Mouse (Mus musculus) kidney, embryonic 16.5 days (tissue): ENCODE measurements around the gene Nup153. TPM values are rescaled to one million over a fixed set of nuclear protein-coding genes. Genes with fewer than 3 reads are reported as not detected.

Source experiments
- ATAC-seq: fragments of 200-750 bp; cut with Nextera tagmentation; 2 replicates; pipeline ENCODE4 v1.8.0; 2017; ENCODE audit warnings: moderate TSS enrichment; ENCODE audit not compliant: low FRiP score, low TSS enrichment
- H3K27ac ChIP-seq: fragments of 300-500 bp; sonication (generic); 2 replicates; pipeline ENCODE4 v1.5.1; 2014; ENCODE audit warnings: low read length
- H3K27me3 ChIP-seq: fragments of 300-500 bp; sonication (generic); 2 replicates; pipeline ENCODE4 v1.6.1; 2014; ENCODE audit warnings: low read length, control low read depth, mixed read lengths; ENCODE audit not compliant: insufficient read depth
- H3K36me3 ChIP-seq: fragments of 300-500 bp; sonication (generic); 2 replicates; pipeline ENCODE4 v1.6.1; 2014; ENCODE audit warnings: low read length, control low read depth, mixed read lengths; ENCODE audit not compliant: insufficient read depth
- H3K4me1 ChIP-seq: fragments of 300-500 bp; sonication (generic); 2 replicates; pipeline ENCODE4 v1.6.1; 2014; ENCODE audit warnings: low read length, control low read depth, mixed read lengths; ENCODE audit not compliant: insufficient read depth
- H3K4me2 ChIP-seq: fragments of 300-500 bp; sonication (generic); replicated peaks from 2 replicates; pipeline ENCODE4 v1.6.1; 2014; ENCODE audit warnings: low read depth, low read length
- H3K4me3 ChIP-seq: fragments of 300-500 bp; sonication (generic); 2 replicates; pipeline ENCODE4 v1.5.1; 2014; ENCODE audit warnings: mild to moderate bottlenecking, low read length
- H3K9ac ChIP-seq: fragments of 300-500 bp; sonication (generic); replicated peaks from 2 replicates; pipeline ENCODE4 v1.6.1; 2014; ENCODE audit warnings: low read length
- H3K9me3 ChIP-seq: fragments of 300-500 bp; sonication (generic); 2 replicates; pipeline ENCODE4 v1.6.1; 2016; ENCODE audit warnings: low read length, control low read depth
- WGBS: fragments of 180-500 bp; shearing (Covaris S2); extraction: QIAGEN DNeasy Blood & Tissue Kit; methylation state at CpG from one replicate; pipeline ENCODE4 v1.1.7; 2014; 5-methylcytosine and 5-hydroxymethylcytosine counted together
- polyA plus RNA-seq: library from polyadenylated mRNA; unstranded; fragments of >200 nt; fragmentation: Nextera tagmentation; extraction: Ambion mirVana; gene quantifications from 2 replicates; pipeline ENCODE4 v1.2.1, GENCODE M21; 2015

Nup153 gene
- polyA plus RNA-seq, 1 experiment from 2014 or later, result 23.3 TPM

GRCm38 (mm10) chr13:46653671-46654070 lies 74.1 kb downstream of the Nup153 start:
- H3K4me3 ChIP-seq, result no peak overlapping the region
- no peak overlapping the region for H3K9ac ChIP-seq
- 0 out of 2 replicates have a peak, but pooled peaks cover 5% of the 10 kb centered on the region for H3K9me3 ChIP-seq
- H3K36me3 ChIP-seq, result no peaks in the 10 kb centered on the region
- H3K27ac ChIP-seq, result no peak overlapping the region
- ATAC-seq, result no peak
- H3K4me1 ChIP-seq, result no peaks in the 10 kb centered on the region
- no peaks in the 10 kb centered on the region for H3K27me3 ChIP-seq
- 63% methylated on average over 4 of the region's 4 CpGs for WGBS
- no peak overlapping the region for H3K4me2 ChIP-seq

- H3K9ac ChIP-seq, result no peak overlapping the region
- no peak overlapping the region for H3K4me3 ChIP-seq
- no peak overlapping the region for H3K27ac ChIP-seq
- no peaks in the 10 kb centered on the region for H3K27me3 ChIP-seq
- ATAC-seq, result no peak
- H3K36me3 ChIP-seq, result no peaks in the 10 kb centered on the region
- 0 out of 2 replicates have a peak, but pooled peaks cover 5% of the 10 kb centered on the region for H3K9me3 ChIP-seq
- 85% methylated on average over 7 of the region's 7 CpGs for WGBS
- H3K4me2 ChIP-seq, result no peak overlapping the region
- no peaks in the 10 kb centered on the region for H3K4me1 ChIP-seq
Measured at GRCm38 (mm10) chr13:46652671-46653070, 75.1 kb downstream of the Nup153 start.

- H3K4me2 ChIP-seq, result no peak overlapping the region
- H3K4me3 ChIP-seq, result no peak overlapping the region
- no peaks in the 10 kb centered on the region for H3K36me3 ChIP-seq
- H3K27ac ChIP-seq, result no peak overlapping the region
- no peak for ATAC-seq
- no peaks in the 10 kb centered on the region for H3K27me3 ChIP-seq
- 79% methylated on average over 7 of the region's 7 CpGs for WGBS
- 0 out of 2 replicates have a peak, but pooled peaks cover 5% of the 10 kb centered on the region for H3K9me3 ChIP-seq
- H3K9ac ChIP-seq, result no peak overlapping the region
- H3K4me1 ChIP-seq, result no peaks in the 10 kb centered on the region
Measured at GRCm38 (mm10) chr13:46651853-46652252, 75.9 kb downstream of the Nup153 start.

GRCm38 (mm10) chr13:46645476-46645875 lies 82.3 kb downstream of the Nup153 start:
- Histone ChIP-seq H3K4me2 (no peak overlapping the region), H3K9ac (no peak overlapping the region), H3K4me3 (no peak overlapping the region), H3K4me1 (no peaks in the 10 kb centered on the region), H3K27ac (no peak overlapping the region), H3K27me3 (no peaks in the 10 kb centered on the region), H3K9me3 (peaks cover 8% of the 10 kb centered on the region), H3K36me3 (0 out of 2 replicates have a peak, but pooled peaks cover 5% of the 10 kb centered on the region)
- no peak for ATAC-seq
- 76% methylated on average over 6 of the region's 6 CpGs for WGBS

- ATAC-seq, result no peak
- WGBS, result 92% methylated on average over 6 of the region's 6 CpGs
Measured at GRCm38 (mm10) chr13:46644175-46644574, 83.6 kb downstream of the Nup153 start.

GRCm38 (mm10) chr13:46642318-46642717 lies 85.4 kb downstream of the Nup153 start:
- 0 out of 2 replicates have a peak, but pooled peaks cover 5% of the 10 kb centered on the region for H3K36me3 ChIP-seq
- H3K4me2 ChIP-seq, result no peak overlapping the region
- ATAC-seq, result no peak
- no peaks in the 10 kb centered on the region for H3K4me1 ChIP-seq
- no peak overlapping the region for H3K27ac ChIP-seq
- WGBS, result 90% methylated on average over 4 of the region's 4 CpGs
- no peak overlapping the region for H3K9ac ChIP-seq
- H3K4me3 ChIP-seq, result no peak overlapping the region
- H3K27me3 ChIP-seq, result no peaks in the 10 kb centered on the region
- H3K9me3 ChIP-seq, result peaks cover 8% of the 10 kb centered on the region

More at GRCm38 (mm10) chr13:46644175-46644574, 83.6 kb downstream of the Nup153 start:
- H3K27me3 ChIP-seq, result no peaks in the 10 kb centered on the region
- no peak overlapping the region for H3K4me2 ChIP-seq
- H3K27ac ChIP-seq, result no peak overlapping the region
- H3K9ac ChIP-seq, result no peak overlapping the region
- H3K36me3 ChIP-seq, result 0 out of 2 replicates have a peak, but pooled peaks cover 5% of the 10 kb centered on the region
- no peak overlapping the region for H3K4me3 ChIP-seq
- peaks cover 8% of the 10 kb centered on the region for H3K9me3 ChIP-seq
- no peaks in the 10 kb centered on the region for H3K4me1 ChIP-seq

- no peak overlapping the region for H3K27ac ChIP-seq
- H3K4me3 ChIP-seq, result no peak overlapping the region
- H3K9ac ChIP-seq, result no peak overlapping the region
- 88% methylated on average over 10 of the region's 10 CpGs for WGBS
- no peak for ATAC-seq
- H3K4me1 ChIP-seq, result no peaks in the 10 kb centered on the region
- peaks cover 8% of the 10 kb centered on the region for H3K9me3 ChIP-seq
- H3K4me2 ChIP-seq, result no peak overlapping the region
- H3K27me3 ChIP-seq, result no peaks in the 10 kb centered on the region
- H3K36me3 ChIP-seq, result 0 out of 2 replicates have a peak, but pooled peaks cover 5% of the 10 kb centered on the region
Measured at GRCm38 (mm10) chr13:46640608-46641468, 86.9 kb downstream of the Nup153 start.

- WGBS, result 45% methylated on average over 6 of the region's 6 CpGs
- Histone ChIP-seq H3K9me3 (no peaks in the 10 kb centered on the region), H3K4me1 (no peaks in the 10 kb centered on the region), H3K27ac (no peak overlapping the region), H3K4me2 (peak overlapping the region; percentile 27; the same call in 1 of the 2 replicates), H3K9ac (no peak overlapping the region), H3K4me3 (no peak overlapping the region), H3K27me3 (no peaks in the 10 kb centered on the region), H3K36me3 (no peaks in the 10 kb centered on the region)
- ATAC-seq, result no peak
Measured at GRCm38 (mm10) chr13:46634133-46634488, 93.6 kb downstream of the Nup153 start.

- no peak overlapping the region for H3K27ac ChIP-seq
- H3K36me3 ChIP-seq, result no peaks in the 10 kb centered on the region
- no peaks in the 10 kb centered on the region for H3K27me3 ChIP-seq
- H3K4me1 ChIP-seq, result no peaks in the 10 kb centered on the region
- no peak overlapping the region for H3K4me3 ChIP-seq
- peak overlapping the region; percentile 27 for H3K4me2 ChIP-seq
- no peak for ATAC-seq
- H3K9ac ChIP-seq, result no peak overlapping the region
- 41% methylated on average over 18 of the region's 18 CpGs for WGBS
- no peaks in the 10 kb centered on the region for H3K9me3 ChIP-seq
Measured at GRCm38 (mm10) chr13:46633320-46634132, 94.2 kb downstream of the Nup153 start.
